Mouse (Mus musculus): ENCODE data around the gene Stau1.

Stau1 gene

DNA sequence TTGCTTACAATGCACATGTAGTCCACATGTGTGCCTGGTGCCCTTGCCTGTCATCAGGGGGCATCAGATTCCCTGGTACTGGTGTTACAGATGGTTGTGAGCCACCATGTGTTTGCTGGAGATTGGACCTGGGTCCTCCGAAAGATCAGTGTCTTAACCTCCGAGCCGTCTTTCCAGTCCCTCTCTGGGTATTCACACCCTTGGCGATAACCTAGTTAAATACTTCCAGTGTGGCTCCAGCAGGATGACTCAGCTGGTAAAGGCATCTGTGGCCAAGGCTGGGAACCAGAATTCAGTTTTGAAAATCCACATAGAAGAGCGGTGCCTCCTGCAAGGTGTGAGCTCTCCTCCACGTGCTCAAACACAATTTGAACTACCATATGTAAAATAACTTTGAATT, 62.2 kb downstream of the Stau1 start:
- in situ Hi-C loops (cut with MboI, MseI) = no loop called here

DNA sequence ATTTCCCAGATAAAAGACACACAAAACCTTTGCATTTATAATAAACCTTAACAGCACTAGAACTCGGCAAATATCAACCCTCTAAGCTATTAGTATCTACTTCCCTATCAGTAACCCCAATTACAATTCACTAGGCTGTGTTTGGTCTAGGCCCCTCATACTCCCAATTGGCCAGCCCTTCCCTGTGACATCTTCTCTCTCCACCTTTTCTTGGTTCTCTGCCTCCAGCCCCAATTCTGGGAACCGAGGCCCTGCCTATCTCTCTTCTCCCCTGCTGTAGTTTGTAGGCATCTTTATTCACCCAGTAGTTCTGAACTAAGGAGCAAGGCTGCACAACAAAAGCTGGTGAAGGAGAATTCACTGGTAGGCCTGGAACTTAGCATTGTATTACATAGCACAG, 72.1 kb downstream of the Stau1 start:
- in situ Hi-C loops (cut with MboI, MseI) = loop anchor here (5.0 kb wide), 1 partner anchor 103 kb away; no protein-coding TSS in a partner anchor

DNA sequence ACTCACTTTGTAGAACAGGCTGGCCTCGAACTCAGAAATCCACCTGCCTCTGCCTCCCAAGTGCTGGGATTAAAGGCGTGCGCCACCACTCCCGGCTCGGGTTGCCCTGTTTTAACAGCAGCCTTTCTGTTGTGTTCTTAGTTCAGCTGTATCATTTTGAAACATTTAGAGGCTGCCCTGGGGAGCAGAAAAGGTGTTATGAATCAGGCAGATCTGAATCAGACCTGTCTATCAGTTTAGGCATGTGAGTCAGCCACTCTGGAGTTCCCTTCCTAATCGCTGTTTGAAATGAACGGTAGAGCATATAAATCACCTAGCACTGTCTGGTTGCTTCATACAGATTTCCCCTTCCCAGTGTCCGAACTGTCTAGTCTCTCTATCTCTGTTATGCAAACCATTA, 85.6 kb downstream of the Stau1 start:
- in situ Hi-C loops (cut with MboI, MseI) = no loop called here

DNA sequence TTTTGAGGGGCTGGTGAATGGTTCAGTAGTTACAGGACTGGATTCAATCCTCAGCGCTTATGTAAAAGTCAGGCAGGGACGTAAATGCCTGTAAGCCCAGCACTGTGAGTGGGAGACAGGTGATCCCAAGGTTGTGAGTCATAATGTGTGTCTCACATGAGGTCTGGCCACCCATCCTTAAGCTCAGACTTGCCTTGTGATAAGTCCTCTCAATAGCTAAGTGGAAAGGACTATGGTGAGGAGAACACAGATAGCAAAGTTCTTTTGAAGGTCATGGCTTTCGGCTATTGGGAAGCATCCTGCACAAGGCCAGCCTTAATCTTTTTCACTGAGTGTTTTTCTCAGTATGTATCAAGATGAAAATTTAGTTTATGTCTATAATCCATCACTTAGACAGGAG, 86.4 kb downstream of the Stau1 start:
- in situ Hi-C loops (cut with MboI, MseI) = no loop called here

DNA sequence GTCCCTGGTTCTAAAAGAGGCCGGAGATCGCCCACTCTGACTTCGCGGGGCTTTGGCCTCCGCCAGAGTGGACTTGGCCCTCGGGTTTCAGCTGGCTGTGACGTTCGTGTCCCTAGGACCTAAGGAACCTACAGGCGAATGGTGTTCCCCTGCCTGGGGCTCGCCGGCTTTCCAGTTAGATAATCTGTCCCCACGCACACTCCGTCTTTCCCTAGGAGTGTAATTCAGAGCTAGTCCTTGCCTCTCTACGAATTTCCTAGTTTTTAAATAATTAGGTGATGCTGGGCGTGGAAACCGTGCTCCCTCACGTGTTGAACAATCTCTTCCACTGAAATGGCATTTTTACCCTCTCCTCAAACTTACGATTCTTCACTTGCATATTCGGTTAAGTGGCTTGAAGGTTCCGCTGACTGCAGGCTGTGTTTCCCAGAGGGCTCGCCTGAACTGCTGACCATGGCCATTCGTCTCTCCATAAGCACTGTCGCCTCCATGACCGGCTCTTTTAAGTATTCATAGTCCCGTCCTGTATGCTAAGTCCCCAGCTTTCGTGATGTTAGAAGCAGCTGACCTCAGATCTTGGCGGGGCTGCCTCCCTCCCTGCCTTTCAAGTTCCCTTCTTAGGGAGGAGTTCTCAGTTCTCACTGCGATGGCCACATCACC, 89.4 kb downstream of the Stau1 start:
- in situ Hi-C loops (cut with MboI, MseI) = no loop called here

DNA sequence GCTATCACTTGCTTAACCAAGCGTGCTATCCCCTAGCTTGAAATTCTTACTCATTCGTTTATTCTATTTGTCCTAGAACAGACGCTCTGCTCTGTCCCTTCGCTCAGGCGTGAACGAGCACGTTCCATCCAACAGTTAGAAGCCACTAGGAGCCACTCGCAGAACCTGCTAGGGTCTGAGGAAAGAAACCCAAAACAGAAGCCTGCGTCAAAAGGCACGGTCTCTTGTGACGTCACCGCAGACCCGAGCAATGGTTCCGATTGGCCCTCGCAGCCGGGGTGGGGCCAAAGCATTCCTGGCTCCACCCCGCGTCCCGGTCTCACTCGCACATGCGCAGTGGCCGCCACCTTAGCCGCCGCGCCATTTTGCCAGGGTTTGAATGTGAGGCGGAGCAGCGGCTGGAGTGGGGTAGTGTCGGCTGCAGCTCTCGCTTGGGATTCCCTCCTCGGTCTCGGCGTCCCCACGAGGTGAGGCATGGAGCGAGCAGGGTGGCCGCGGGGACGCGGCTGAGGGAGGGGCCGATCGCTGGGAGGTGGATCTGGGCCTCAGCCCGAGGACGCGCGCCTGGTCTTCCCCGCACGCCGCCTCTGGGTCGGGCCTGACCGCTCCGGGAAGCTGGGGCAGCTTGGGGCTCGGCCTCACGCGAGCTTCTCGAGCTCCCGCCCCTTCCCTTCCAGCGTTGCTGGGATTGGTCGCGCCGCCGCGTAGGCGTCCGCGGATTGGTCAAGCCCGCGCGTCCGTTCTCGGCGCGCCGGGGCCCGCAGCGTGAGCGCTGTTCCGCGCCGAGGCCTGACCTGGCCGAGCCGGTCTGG, 90.2 kb downstream of the Stau1 start, which contains the start of gene Cse1l:
Gene Cse1l (plus strand): TSS at position 330 of the 812 bp plus-strand sequence.
- in situ Hi-C loops (cut with MboI, MseI) = no loop called here

DNA sequence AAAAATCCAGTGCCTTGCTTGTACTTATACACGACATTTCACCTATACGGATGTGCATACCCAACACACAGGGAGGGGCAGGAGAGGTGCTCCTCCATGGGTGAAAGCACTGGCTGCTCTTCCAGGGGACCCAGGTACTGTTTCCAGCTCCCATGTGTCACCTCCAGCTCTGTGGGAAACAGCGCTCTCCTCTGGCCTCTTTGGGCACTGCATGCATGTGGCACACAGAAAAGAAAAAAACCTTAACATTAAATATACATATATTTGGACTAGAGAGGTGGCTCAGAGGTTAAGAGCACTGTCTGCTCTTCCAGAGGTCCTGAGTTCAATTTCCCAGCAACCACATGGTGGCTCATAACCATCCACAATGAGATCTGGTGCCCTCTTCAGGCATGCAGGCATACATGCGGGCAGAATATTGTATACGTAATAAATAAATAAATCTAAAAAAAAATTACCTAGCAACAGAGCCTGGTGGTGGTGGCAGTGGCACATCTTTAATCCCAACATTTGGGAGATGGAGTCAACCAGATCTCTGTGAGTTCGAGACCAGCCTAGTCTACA, 92.3 kb downstream of the Stau1 start:
- in situ Hi-C loops (cut with MboI, MseI) = no loop called here

DNA sequence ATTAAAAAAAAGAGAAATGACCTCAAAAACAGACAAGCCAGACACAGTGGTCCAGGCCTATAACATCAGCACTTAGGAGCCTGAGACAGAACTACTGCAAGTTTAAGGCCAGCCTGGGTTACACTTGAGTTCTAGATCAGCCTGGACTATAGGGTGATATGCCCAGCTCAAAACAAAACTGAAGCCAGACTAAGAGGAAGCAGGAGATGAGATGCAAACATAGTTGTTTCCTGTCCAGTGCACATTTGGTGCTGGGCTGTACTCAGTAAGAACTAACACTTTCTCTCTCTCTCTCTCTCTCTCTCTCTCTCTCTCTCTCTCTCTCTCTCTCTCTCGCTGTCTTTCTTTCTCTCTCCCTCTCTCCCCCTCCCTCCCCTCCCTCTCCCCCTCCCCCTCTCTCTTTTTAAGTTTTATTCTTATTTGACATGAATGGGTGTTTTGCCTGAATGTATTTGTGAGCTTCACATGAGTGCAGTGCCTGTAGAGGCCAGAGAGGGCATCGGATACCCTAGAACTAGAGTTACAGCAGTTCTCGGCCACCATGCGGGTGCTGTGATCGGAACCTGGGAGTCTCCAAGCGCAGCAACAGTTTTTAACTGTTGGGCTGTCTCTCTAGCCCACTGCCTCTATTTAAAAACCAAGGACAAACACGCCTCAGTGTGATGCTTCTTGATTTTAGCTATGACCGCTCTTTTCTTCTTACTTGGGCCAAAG, 95.2 kb downstream of the Stau1 start:
- in situ Hi-C loops (cut with MboI, MseI) = no loop called here

DNA sequence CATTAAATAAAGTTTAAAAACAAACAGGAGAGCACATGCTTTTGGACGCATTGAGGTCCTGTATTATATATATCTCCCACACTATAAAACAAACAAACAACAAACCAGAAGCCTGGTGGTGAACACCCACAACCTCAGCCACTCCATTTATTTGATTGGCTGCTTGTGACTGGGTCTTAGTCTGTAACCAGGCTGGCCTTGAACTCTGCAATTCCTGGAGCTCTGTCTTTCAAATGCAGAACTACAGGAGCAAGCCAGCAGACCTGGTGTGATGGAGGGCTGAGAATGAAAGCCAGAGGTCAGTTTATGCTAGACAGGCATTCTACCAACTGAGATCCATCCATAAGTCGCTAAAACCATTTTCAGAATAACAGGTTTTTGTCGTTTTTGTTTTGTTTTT, 96.4 kb downstream of the Stau1 start:
- in situ Hi-C loops (cut with MboI, MseI) = no loop called here

DNA sequence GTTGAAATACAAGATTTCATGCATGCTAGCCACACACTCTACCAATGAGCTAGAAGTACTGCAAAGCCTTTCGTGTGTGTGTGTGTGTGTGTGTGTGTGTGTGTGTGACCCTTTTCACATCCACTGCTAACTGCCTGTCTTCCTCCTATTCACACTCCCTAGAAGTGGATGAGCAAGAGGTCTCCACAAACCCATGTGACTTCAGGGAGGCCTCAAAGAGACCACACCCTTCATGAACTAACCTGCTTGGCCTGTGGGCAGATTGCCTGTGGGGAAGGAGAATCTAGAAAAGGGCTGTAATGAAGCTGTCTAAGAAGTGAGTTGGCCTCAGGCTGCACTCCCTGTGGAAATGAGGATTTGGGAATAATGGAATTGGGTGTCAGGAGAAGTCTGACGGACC, 96.9 kb downstream of the Stau1 start:
- in situ Hi-C loops (cut with MboI, MseI) = no loop called here

Data from T-helper 1 cell (primary cell).